Mouse (Mus musculus) liver, adult 2 months (tissue): ENCODE data around the gene Ywhaq.

ENCODE experiments used
- CTCF ChIP-seq: fragments of 200-500 bp; IDR thresholded peaks from 2 replicates; pipeline ENCODE4 v1.5.1; 2011; ENCODE audit warnings: low read depth, low read length, control low read depth
- POLR2A ChIP-seq: fragments of 200-500 bp; IDR thresholded peaks from 2 replicates; pipeline ENCODE4 v1.6.1; 2011; ENCODE audit warnings: low read length, control low read depth; ENCODE audit not compliant: insufficient read depth; ENCODE audit errors: extremely low read depth

- no peak for TF ChIP-seq CTCF
- no peak for TF ChIP-seq POLR2A
Measured at GRCm38 (mm10) chr12:21370035-21370611, 47.3 kb downstream of the Ywhaq start.
